Mouse (Mus musculus) C3H10T1/2 (cell line): Measurements from ENCODE around the gene Amn1. TPM values are rescaled to one million over a fixed set of nuclear protein-coding genes. Genes with fewer than 3 reads are reported as not detected.

Experiments used
- polyA plus RNA-seq, 2 experiments: library from polyadenylated mRNA; unstranded; fragments of >200 nt; fragmentation: generic; extraction: Trizol; gene quantifications; one replicate each; pipeline ENCODE4 v1.2.1; 2012; ENCODE audit warnings: missing spikeins in 2 of 2

The Amn1 gene
- polyA plus RNA-seq, result 1 to 10 TPM in 1 of 2 experiments, under 1 TPM in 1; 0.50 to 8.9 TPM

GRCm38 (mm10) chr6:149188041-149188924 is at the start of gene Amn1:
TSS of gene Amn1 (minus strand) at chr6:149188712.

GRCm38 (mm10) chr6:149139471-149139870 is 49.0 kb downstream of the Amn1 start, which contains the start of gene Etfbkmt:
TSS of gene Etfbkmt (plus strand) at chr6:149139849.

GRCm38 (mm10) chr6:149129870-149130269 is 58.6 kb downstream of the Amn1 start, which contains the start of gene Gm10203:
TSS of gene Gm10203 (plus strand) at chr6:149130170.

Other genes with a start within 250 kb of the Amn1 start
- gene Sinhcaf, start 242.2 kb downstream of the Amn1 start, polyA plus RNA-seq, result 1 to 10 TPM in 1 of 2 experiments, under 1 TPM in 1; 0.88 to 1.7 TPM
- 1 to 10 TPM in 1 of 2 experiments, under 1 TPM in 1; 0.99 to 2.2 TPM for gene Dennd5b, start 87.0 kb downstream of the Amn1 start, polyA plus RNA-seq
- not detected for gene Gm10203, start 58.5 kb downstream of the Amn1 start, polyA plus RNA-seq
- gene Etfbkmt, start 48.9 kb downstream of the Amn1 start, polyA plus RNA-seq, result 1 to 10 TPM in 1 of 2 experiments, under 1 TPM in 1; 0.32 to 2.3 TPM
- gene Resf1, start 120.7 kb upstream of the Amn1 start, polyA plus RNA-seq, result 1 to 10 TPM in 1 of 2 experiments, under 1 TPM in 1; 0.47 to 5.0 TPM
- gene Bicd1, start 220.2 kb upstream of the Amn1 start, polyA plus RNA-seq, result under 1 TPM; 0.06 to 0.26 TPM